In the genomic region with DNA sequence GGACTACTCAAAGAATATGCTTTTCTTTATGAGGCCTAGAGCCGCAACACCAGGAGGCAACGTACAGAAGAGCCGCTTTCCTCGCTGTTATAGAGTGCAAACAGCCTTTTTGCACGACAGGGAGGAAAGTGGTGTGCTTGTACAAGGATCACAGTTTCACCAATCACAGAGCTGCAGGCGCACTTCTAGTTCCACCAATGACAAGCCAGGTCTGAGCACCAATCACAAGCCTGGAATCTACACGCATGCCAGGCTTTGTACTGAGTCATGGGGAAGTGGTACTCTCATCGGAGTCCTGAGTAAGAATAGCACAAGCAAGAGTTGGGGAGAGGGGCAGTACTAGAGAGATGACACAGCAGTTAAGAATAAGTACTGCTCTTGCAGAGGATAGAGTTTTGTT, we compare ENCODE assay signal across 30 mouse cellular contexts. TPM values are rescaled to one million over a fixed set of nuclear protein-coding genes. Genes with fewer than 3 reads are reported as not detected.
DNase-seq lines count a peak whose midpoint lies in the region; ATAC-seq and TF ChIP-seq lines count a peak whose summit lies in the region.
"Had no signal": no experiment of that assay in that cellular context is flagged by ENCODE, and none has a peak within 500 bp of the region (broad histone marks: within the 10 kb centered on the region; RNA-seq: fewer than 3 reads in every experiment).

No protein-coding gene starts in this region.

- TF ChIP-seq CTCF in ES-Bruce4 (IDR thresholded peaks at IDR 0.05; ENCODE audit: low read depth, low read length), result no peak

- no peak for ATAC-seq in hindbrain, embryonic 11.5 days (ENCODE audit: low FRiP score)
- ATAC-seq: activated CD4-positive, CD25-positive, alpha-beta regulatory T cell, adult 4 months; forebrain, embryonic 14.5 days; forebrain, embryonic 16.5 days; Patski had no signal

- no peak for TF ChIP-seq EP300 in ES-Bruce4 (IDR thresholded peaks at IDR 0.05; ENCODE audit: insufficient read depth, low read depth, low read length)

- H3K27me3 ChIP-seq in ES-Bruce4 (ENCODE audit: control insufficient read depth, insufficient read depth, low read length, poor library complexity, severe bottlenecking), result no peaks in the 10 kb centered on the region
- H3K27me3 ChIP-seq in hindbrain, embryonic 11.5 days (ENCODE audit: control insufficient read depth, insufficient read depth, low read length), result no peaks in the 10 kb centered on the region
- H3K27me3 ChIP-seq: embryonic facial prominence, embryonic 13.5 days; embryonic facial prominence, embryonic 15.5 days; forebrain, embryonic 12.5 days; Patski had no signal

- DNase-seq in ES-CJ7 (ENCODE audit: low read depth, low spot score), result peak; percentile 76
- peak; percentile 91 for DNase-seq in R1 (ENCODE audit: low read depth, low spot score)
- no peak for DNase-seq in hindbrain, embryonic 11.5 days (ENCODE audit: low spot score)
- DNase-seq in thymus, postnatal 10 days (ENCODE audit: low spot score in 2 of 2), result no peak
- no peak for DNase-seq in adrenal gland, adult (ENCODE audit: inconsistent age in 2 of 2, low spot score in 1 of 2)
- DNase-seq: adrenal gland, adult 2 months; adrenal gland, postnatal 10 days; adrenal gland, postnatal 25 days; cerebellum, adult 11 months; cerebellum, adult 18-20 months; cerebellum, adult 8-10 months; cerebellum, adult 9-11 months; cerebellum, postnatal 14 days; cerebellum, postnatal 36 days; embryo, embryonic 11 days had no signal

- TF ChIP-seq POLR2A in ES-Bruce4 (IDR thresholded peaks at IDR 0.05; ENCODE audit: insufficient read depth, low read length), result no peak

- H3K4me1 ChIP-seq in ES-Bruce4 (ENCODE audit: control insufficient read depth, insufficient read depth, low read length), result peaks cover 12% of the 10 kb centered on the region
- H3K4me1 ChIP-seq in hindbrain, embryonic 11.5 days (replicated peaks; ENCODE audit: control insufficient read depth, insufficient read depth, low read length), result no peaks in the 10 kb centered on the region
- H3K4me1 ChIP-seq: embryonic facial prominence, embryonic 13.5 days; embryonic facial prominence, embryonic 15.5 days; forebrain, embryonic 12.5 days had no signal

- no peaks in the 10 kb centered on the region for H3K36me3 ChIP-seq in ES-Bruce4 (ENCODE audit: control insufficient read depth, insufficient read depth, low read length, poor library complexity, severe bottlenecking)
- no peaks in the 10 kb centered on the region for H3K36me3 ChIP-seq in hindbrain, embryonic 11.5 days (ENCODE audit: control insufficient read depth, insufficient read depth, low read length)
- H3K36me3 ChIP-seq: embryonic facial prominence, embryonic 13.5 days; embryonic facial prominence, embryonic 15.5 days; forebrain, embryonic 10.5 days; forebrain, embryonic 12.5 days; G1E had no signal

- WGBS in hindbrain, embryonic 11.5 days, result 90% methylated on average over 8 of the region's 8 CpGs

- H3K4me2 ChIP-seq in hindbrain, embryonic 11.5 days (replicated peaks; ENCODE audit: low read depth, low read length), result no peak overlapping the region
- H3K4me2 ChIP-seq: embryonic facial prominence, embryonic 13.5 days; embryonic facial prominence, embryonic 15.5 days; forebrain, embryonic 12.5 days had no signal

- no peak overlapping the region for H3K9ac ChIP-seq in ES-Bruce4 (ENCODE audit: low read depth, poor library complexity, severe bottlenecking)
- no peak overlapping the region for H3K9ac ChIP-seq in hindbrain, embryonic 11.5 days (ENCODE audit: low read depth, low read length)
- H3K9ac ChIP-seq: embryonic facial prominence, embryonic 13.5 days; embryonic facial prominence, embryonic 15.5 days; forebrain, embryonic 12.5 days had no signal

- no peaks in the 10 kb centered on the region; the same call in 1 of the 2 replicates for H3K9me3 ChIP-seq in ES-Bruce4 (replicated peaks; ENCODE audit: control insufficient read depth, insufficient read depth, low read length, poor library complexity, severe bottlenecking)
- H3K9me3 ChIP-seq in hindbrain, embryonic 11.5 days (ENCODE audit: control insufficient read depth, low read length), result no peaks in the 10 kb centered on the region
- H3K9me3 ChIP-seq: embryonic facial prominence, embryonic 13.5 days; embryonic facial prominence, embryonic 15.5 days; forebrain, embryonic 10.5 days; forebrain, embryonic 12.5 days; G1E had no signal

- H3K27ac ChIP-seq in ES-Bruce4 (ENCODE audit: insufficient read depth, low read length), result peak overlapping the region; percentile 76
- no peak overlapping the region for H3K27ac ChIP-seq in hindbrain, embryonic 11.5 days (ENCODE audit: low read depth, low read length)
- H3K27ac ChIP-seq: embryonic facial prominence, embryonic 13.5 days; embryonic facial prominence, embryonic 15.5 days; forebrain, embryonic 10.5 days; forebrain, embryonic 12.5 days had no signal

- H3K4me3 ChIP-seq in ES-Bruce4 (ENCODE audit: low read depth, low read length), result peak overlapping the region; percentile 5; the same call in 1 of the 2 replicates
- no peak overlapping the region for H3K4me3 ChIP-seq in hindbrain, embryonic 11.5 days (ENCODE audit: low read depth, low read length)
- H3K4me3 ChIP-seq: embryonic facial prominence, embryonic 13.5 days; embryonic facial prominence, embryonic 15.5 days; erythroblast, embryonic 14.5 days; forebrain, embryonic 10.5 days; forebrain, embryonic 12.5 days had no signal

RNA-seq across cellular contexts. Expression of gene Rpl36-ps4, which starts 14.0 kb away (rescaled TPM):
- not detected in 2 replicates for polyA plus RNA-seq in ES-Bruce4 (2011; ENCODE audit: insufficient read depth, insufficient read length, low read depth, missing spikeins)
- polyA plus RNA-seq in hindbrain, embryonic 11.5 days (2014; fragmentation: Nextera tagmentation; extraction: Ambion mirVana), result not detected in 2 replicates
- polyA plus RNA-seq: activated CD4-positive, CD25-positive, alpha-beta regulatory T cell, adult 4 months; adrenal gland, adult 2 months; brain, embryonic 14.5 days; C2C12; embryonic facial prominence, embryonic 11.5 days; embryonic facial prominence, embryonic 13.5 days; embryonic facial prominence, embryonic 15.5 days; erythroblast, embryonic 14.5 days; forebrain, embryonic 10.5 days; forebrain, embryonic 12.5 days; forebrain, embryonic 14.5 days; forebrain, embryonic 16.5 days; frontal cortex, adult 2 months; G1E; Patski had no signal

RNA-seq across cellular contexts. Expression of gene Msh6, which starts 40.1 kb away (rescaled TPM):
- 421 and 452 TPM in 2 replicates for polyA plus RNA-seq in ES-Bruce4 (2011; ENCODE audit: insufficient read depth, insufficient read length, low read depth, missing spikeins)
- 62.0 and 78.7 TPM in 2 replicates for polyA plus RNA-seq in hindbrain, embryonic 11.5 days (2014; fragmentation: Nextera tagmentation; extraction: Ambion mirVana)

Comparison
In these comparisons a context has a peak if more than half of its experiments do, and no peak if none do; other contexts are left out.
1. DNase-seq: peak in ES-CJ7 (single experiment) and R1 (single experiment); none in hindbrain, embryonic 11.5 days (single experiment), thymus, postnatal 10 days (0 of 2) and adrenal gland, adult (0 of 2).